Mouse (Mus musculus) granulocyte monocyte progenitor cell, adult 5-6 weeks (primary cell): ENCODE measurements around the gene Fh1. TPM values are rescaled to one million over a fixed set of nuclear protein-coding genes. Genes with fewer than 3 reads are reported as not detected.

Experiments used
- ATAC-seq: replicated peaks from 2 replicates; pipeline ENCODE4 v1.8.0; 2016; ENCODE audit warnings: mild to moderate bottlenecking, moderate TSS enrichment, inconsistent platforms; ENCODE audit not compliant: poor library complexity, severe bottlenecking
- total RNA-seq, 2 experiments: library from RNA; stranded (forward) in 1 of 2; stranded (reverse) in 1 of 2; fragments of 200-712, 200-1000 nt in 1 of 2; fragments of >200 nt in 1 of 2; fragmentation: Nextera tagmentation in 1 of 2; gene quantifications; 2 replicates each; pipeline ENCODE4 v1.2.3; 2014 to 2017

Fh1 gene
- total RNA-seq, 2 experiments from 2014 or later, result 119 to 156 TPM

- ATAC-seq, result no peak
Measured at GRCm38 (mm10) chr1:175561806-175562205, 63.6 kb downstream of the Fh1 start.

DNA sequence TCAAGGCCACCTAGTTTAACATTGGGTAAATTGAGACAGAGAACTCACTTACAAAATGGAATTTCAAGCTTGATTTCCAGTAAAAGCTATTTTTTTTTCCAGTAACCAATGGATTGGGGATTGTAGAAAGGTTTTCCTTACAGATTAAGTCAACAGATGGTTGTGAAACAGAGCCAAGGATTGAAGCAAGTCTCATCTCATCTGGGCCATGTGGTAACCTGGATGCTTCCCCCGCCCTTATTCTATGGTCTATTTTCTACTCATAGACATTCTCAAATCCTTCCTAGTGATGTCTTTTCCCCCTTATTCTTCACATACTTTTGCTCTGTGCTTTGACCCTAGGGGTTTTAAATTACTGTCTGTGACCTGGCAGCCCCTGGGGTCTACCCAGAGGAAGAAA is 70.8 kb downstream of the Fh1 start:
- ATAC-seq, result no peak

DNA sequence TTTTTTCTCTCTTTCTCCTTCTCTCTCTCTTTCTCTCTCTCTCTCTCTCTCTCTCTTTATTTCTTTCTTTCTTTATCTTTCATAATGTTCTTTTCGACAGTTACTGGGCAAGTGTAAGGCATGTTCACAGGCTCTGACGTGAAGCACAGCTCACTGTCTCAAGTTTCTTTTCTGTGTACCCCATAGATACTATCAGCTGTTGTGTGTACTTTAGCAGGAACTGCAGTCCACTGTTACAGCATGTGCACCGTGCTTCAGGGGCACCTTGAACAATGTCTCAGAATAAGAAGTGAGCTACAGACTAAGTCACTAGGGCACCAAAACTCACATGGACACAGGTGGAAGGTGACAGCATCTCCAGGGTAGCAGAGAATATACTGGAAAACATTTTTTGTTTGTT is 73.0 kb downstream of the Fh1 start:
- no peak for ATAC-seq

GRCm38 (mm10) chr1:175550586-175550985 is 74.8 kb downstream of the Fh1 start:
- no peak for ATAC-seq

Other genes starting within 250 kb of the Fh1 start
- gene Rgs7, start 133.1 kb downstream of the Fh1 start, total RNA-seq (2014; fragmentation: Nextera tagmentation), result not detected in 2 replicates
- not detected in 2 replicates for gene Rgs7, start 133.1 kb downstream of the Fh1 start, total RNA-seq (2017)
- 3.9 and 9.0 TPM in 2 replicates for gene Kmo, start 5.3 kb downstream of the Fh1 start, total RNA-seq (2014; fragmentation: Nextera tagmentation)
- 2.5 and 7.7 TPM in 2 replicates for gene Kmo, start 5.3 kb downstream of the Fh1 start, total RNA-seq (2017)
- gene Opn3, start 67.1 kb upstream of the Fh1 start, total RNA-seq (2014; fragmentation: Nextera tagmentation), result 0.13 and 1.3 TPM in 2 replicates
- 0.39 and 0.82 TPM in 2 replicates for gene Opn3, start 67.1 kb upstream of the Fh1 start, total RNA-seq (2017)
- 8.9 and 13.5 TPM in 2 replicates for gene Chml, start 67.3 kb upstream of the Fh1 start, total RNA-seq (2014; fragmentation: Nextera tagmentation)
- 13.8 and 14.5 TPM in 2 replicates for gene Chml, start 67.3 kb upstream of the Fh1 start, total RNA-seq (2017)
- gene Wdr64, start 73.0 kb upstream of the Fh1 start, total RNA-seq (2014; fragmentation: Nextera tagmentation), result not detected in 2 replicates
- not detected in 2 replicates for gene Wdr64, start 73.0 kb upstream of the Fh1 start, total RNA-seq (2017)